Mouse (Mus musculus): ENCODE data around the gene Ercc6l2. TPM values are rescaled to one million over a fixed set of nuclear protein-coding genes. Genes with fewer than 3 reads are reported as not detected.

Ercc6l2 gene
- polyA plus RNA-seq, 1 experiment from 2014 or later = 18.2 TPM

DNA sequence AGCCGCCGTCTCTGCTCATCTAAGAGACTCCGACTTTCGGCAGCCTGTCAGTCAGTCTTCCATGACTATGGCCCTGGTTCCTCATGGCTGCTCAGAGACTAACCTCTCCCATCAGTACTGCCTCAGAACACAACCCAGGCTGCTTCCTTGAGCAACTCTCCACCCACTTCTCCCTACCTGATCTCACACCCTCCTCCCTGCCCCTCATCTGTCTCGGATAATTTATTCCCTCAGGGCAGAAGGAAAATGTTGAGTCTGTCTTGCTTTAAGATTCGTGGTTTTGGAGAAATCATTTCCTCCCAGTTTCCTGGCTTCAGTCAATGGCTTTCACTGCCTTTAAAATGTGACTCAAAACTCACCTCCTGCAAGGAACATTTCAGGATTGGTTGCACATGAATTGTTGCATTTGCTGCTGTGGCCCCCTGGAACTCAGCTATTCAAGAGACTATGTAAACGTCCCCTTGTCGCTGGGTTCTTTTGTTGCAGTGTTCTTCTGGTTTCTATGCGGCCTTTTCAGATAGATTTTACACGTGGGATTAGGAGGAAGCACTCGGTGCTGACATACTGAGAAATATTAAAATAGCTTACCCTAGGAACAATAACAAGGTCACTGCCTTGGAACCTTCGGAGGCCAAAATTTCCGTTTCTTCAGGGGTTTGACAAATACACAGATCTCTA, 129.4 kb downstream of the Ercc6l2 start:
- Histone ChIP-seq H3K4me1 (replicated peaks) (peaks cover 13% of the 10 kb centered on the region), H3K36me3 (no peaks in the 10 kb centered on the region), H3K9ac (no peak overlapping the region), H3K4me3 (no peak overlapping the region), H3K27ac (no peak overlapping the region), H3K27me3 (peaks cover 47% of the 10 kb centered on the region), H3K9me3 (no peaks in the 10 kb centered on the region), H3K4me2 (peak overlapping the region; percentile 0; the same call in 1 of the 2 replicates)
- 25% methylated on average over 13 of the region's 13 CpGs for WGBS
- peak; percentile 17; the same call in 1 of the 2 replicates for ATAC-seq (ENCODE audit: low FRiP score)

Other genes starting within 250 kb of the Ercc6l2 start
- 18.0 and 19.2 TPM in 2 replicates for gene Ptch1, start 241.6 kb upstream of the Ercc6l2 start, polyA plus RNA-seq (2015; fragmentation: Nextera tagmentation; extraction: Ambion mirVana)